Mouse (Mus musculus): ENCODE measurements at regions not wholly inside any gene's neighbourhood (a gene's known extent, or its start where the extent isn't known, plus 50 kb on each side); places are given as distances from the start of the nearest gene placed in this dataset.

GRCm38 (mm10) chr13:71108175-71108574 is 266.6 kb upstream of the Adamts16 start:
- no peaks in the 10 kb centered on the region for H3K27me3 ChIP-seq (ENCODE audit: insufficient read depth, low read length)
- ATAC-seq (ENCODE audit: extremely low read depth, insufficient number of reproducible peaks, low FRiP score, poor library complexity, severe bottlenecking): no peak
- H3K4me1 ChIP-seq (ENCODE audit: insufficient read depth, low read depth, low read length): no peaks in the 10 kb centered on the region
- no peak for DNase-seq (ENCODE audit: low spot score)
- no peaks in the 10 kb centered on the region for H3K36me3 ChIP-seq (replicated peaks)
- peaks cover 49% of the 10 kb centered on the region for H3K9me3 ChIP-seq (replicated peaks)
- TF ChIP-seq POLR2AphosphoS5 (IDR thresholded peaks at IDR 0.05; ENCODE audit: insufficient replicate concordance, low read depth, low read length) (no peak), CTCF (IDR thresholded peaks at IDR 0.05; ENCODE audit: low read depth, low read length) (no peak), GATA1 (IDR thresholded peaks at IDR 0.05; ENCODE audit: borderline replicate concordance, low read length) (no peak), TAL1 (conservative IDR thresholded peaks at IDR 0.05; ENCODE audit: low read depth, low read length) (no peak), GATA2 (IDR thresholded peaks at IDR 0.05; ENCODE audit: borderline replicate concordance, low read depth, low read length) (no peak)
- no peak overlapping the region for H3K4me3 ChIP-seq (ENCODE audit: low read depth, low read length)

DNA sequence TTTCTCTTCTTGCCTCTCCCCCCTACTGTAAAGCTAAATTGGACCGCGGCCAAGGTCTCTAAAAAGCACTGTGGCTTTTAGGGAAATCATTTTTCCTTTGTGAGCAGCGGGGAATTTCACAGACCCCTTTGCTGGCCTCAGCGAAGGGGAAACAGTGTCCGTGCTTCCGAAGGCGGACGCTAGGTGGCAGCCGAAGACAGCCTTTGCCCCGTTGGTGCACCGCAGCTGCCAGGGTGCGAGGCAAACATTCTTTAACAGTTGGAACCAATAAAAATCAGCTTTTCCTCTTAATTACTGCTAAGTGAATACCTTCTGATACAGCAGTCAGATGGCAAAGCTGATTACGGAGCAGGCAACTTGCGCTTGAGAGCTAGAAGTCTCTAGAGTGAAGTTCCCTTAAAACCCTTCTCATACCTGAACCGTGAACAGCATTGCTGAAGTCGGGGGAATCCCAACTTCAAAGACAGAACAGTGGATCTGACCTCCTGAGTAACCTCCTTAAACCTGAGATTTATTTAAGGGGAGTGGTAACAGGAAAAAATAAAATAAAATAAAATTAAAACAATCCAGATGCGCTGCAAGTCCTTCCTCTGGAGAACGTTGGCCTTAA is 263.7 kb upstream of the Adamts16 start:
- ATAC-seq (ENCODE audit: extremely low read depth, insufficient number of reproducible peaks, low FRiP score, poor library complexity, severe bottlenecking) (no peak), DNase-seq (ENCODE audit: low spot score) (no peak)
- Histone ChIP-seq H3K27me3 (ENCODE audit: insufficient read depth, low read length) (no peaks in the 10 kb centered on the region), H3K36me3 (replicated peaks) (no peaks in the 10 kb centered on the region), H3K4me3 (ENCODE audit: low read depth, low read length) (no peak overlapping the region), H3K9me3 (replicated peaks) (peaks cover 58% of the 10 kb centered on the region), H3K4me1 (ENCODE audit: insufficient read depth, low read depth, low read length) (no peaks in the 10 kb centered on the region)
- TF ChIP-seq CTCF (IDR thresholded peaks at IDR 0.05; ENCODE audit: low read depth, low read length) (no peak), GATA2 (IDR thresholded peaks at IDR 0.05; ENCODE audit: borderline replicate concordance, low read depth, low read length) (no peak), POLR2AphosphoS5 (IDR thresholded peaks at IDR 0.05; ENCODE audit: insufficient replicate concordance, low read depth, low read length) (no peak), TAL1 (conservative IDR thresholded peaks at IDR 0.05; ENCODE audit: low read depth, low read length) (no peak), GATA1 (IDR thresholded peaks at IDR 0.05; ENCODE audit: borderline replicate concordance, low read length) (no peak)

DNA sequence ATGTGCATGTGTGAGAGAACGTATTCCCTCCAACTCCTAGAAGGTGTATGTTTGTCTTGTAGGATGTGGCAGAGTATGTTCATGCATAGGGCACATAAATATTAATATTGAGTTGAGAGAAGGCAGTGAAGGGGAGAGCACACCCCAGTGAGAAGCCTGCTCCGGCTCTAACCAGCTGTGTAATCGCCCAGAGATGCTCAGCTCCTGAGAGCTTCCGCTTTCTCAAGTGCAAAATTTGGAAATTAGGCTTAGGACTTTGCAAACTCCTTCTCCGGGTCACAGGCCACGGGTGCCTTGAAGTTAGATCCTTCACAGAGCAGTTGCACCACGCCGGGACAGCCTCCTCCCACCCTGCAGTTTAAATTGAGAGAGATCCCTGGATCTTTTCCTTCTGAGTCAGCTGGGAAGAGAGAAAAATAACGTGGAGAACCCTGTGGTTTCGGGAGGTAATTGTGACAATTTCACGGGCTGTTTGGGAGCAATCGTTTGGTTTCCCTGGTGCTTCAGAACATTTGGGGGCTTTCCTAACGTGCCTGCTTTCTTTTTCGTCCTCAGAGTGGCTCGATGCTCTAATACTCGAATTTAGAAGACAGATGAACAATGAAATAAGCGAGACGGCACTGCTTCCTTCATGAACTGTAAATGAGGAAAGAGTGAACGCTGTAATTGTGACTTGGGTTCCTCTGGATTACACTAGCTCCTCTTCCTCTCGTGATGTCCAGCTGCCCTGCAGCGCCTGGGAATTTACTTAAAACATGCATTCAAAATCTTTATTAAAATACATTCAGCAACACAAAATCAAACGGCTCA is 263.0 kb upstream of the Adamts16 start:
- no peak for DNase-seq (ENCODE audit: low spot score)
- peaks cover 64% of the 10 kb centered on the region for H3K9me3 ChIP-seq (replicated peaks)
- H3K4me1 ChIP-seq (ENCODE audit: insufficient read depth, low read depth, low read length): no peaks in the 10 kb centered on the region
- no peak for ATAC-seq (ENCODE audit: extremely low read depth, insufficient number of reproducible peaks, low FRiP score, poor library complexity, severe bottlenecking)
- H3K36me3 ChIP-seq (replicated peaks): no peaks in the 10 kb centered on the region
- TF ChIP-seq TAL1 (conservative IDR thresholded peaks at IDR 0.05; ENCODE audit: low read depth, low read length) (no peak), GATA2 (IDR thresholded peaks at IDR 0.05; ENCODE audit: borderline replicate concordance, low read depth, low read length) (no peak), POLR2AphosphoS5 (IDR thresholded peaks at IDR 0.05; ENCODE audit: insufficient replicate concordance, low read depth, low read length) (no peak)
- no peaks in the 10 kb centered on the region for H3K27me3 ChIP-seq (ENCODE audit: insufficient read depth, low read length)
- no peak overlapping the region for H3K4me3 ChIP-seq (ENCODE audit: low read depth, low read length)

DNA sequence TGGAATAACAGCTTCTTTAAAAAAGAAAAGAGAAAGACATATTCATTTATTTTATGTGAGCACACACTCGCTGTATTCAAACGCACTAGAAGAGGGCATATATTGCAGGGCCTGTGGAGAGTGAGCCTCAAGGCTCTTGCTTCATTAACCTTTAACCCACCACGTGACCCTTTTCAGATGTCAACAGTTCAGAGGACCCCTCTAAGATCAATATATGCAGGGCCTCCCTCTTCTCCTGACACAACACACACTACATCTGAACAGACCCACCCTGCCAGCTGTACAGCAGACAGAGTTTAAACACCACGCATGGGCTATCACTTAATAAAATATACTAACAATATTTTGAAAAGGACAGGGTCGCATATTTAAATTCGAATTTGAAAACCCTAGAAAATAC is 242.7 kb upstream of the Adamts16 start:
- Histone ChIP-seq H3K36me3 (replicated peaks) (no peaks in the 10 kb centered on the region), H3K27me3 (ENCODE audit: insufficient read depth, low read length) (no peaks in the 10 kb centered on the region), H3K9me3 (replicated peaks) (peaks cover 18% of the 10 kb centered on the region), H3K4me1 (ENCODE audit: insufficient read depth, low read depth, low read length) (no peaks in the 10 kb centered on the region), H3K4me3 (ENCODE audit: low read depth, low read length) (no peak overlapping the region)
- DNase-seq (ENCODE audit: low spot score): no peak
- no peak for TF ChIP-seq CTCF (IDR thresholded peaks at IDR 0.05; ENCODE audit: low read depth, low read length)
- no peak for TF ChIP-seq POLR2AphosphoS5 (IDR thresholded peaks at IDR 0.05; ENCODE audit: insufficient replicate concordance, low read depth, low read length)
- no peak for TF ChIP-seq GATA2 (IDR thresholded peaks at IDR 0.05; ENCODE audit: borderline replicate concordance, low read depth, low read length)
- TF ChIP-seq GATA1 (IDR thresholded peaks at IDR 0.05; ENCODE audit: borderline replicate concordance, low read length): no peak
- TF ChIP-seq TAL1 (conservative IDR thresholded peaks at IDR 0.05; ENCODE audit: low read depth, low read length): no peak
- no peak for ATAC-seq (ENCODE audit: extremely low read depth, insufficient number of reproducible peaks, low FRiP score, poor library complexity, severe bottlenecking)

- DNase-seq (ENCODE audit: low spot score) (no peak), ATAC-seq (ENCODE audit: extremely low read depth, insufficient number of reproducible peaks, low FRiP score, poor library complexity, severe bottlenecking) (no peak)
- TF ChIP-seq POLR2AphosphoS5 (IDR thresholded peaks at IDR 0.05; ENCODE audit: insufficient replicate concordance, low read depth, low read length) (no peak), TAL1 (conservative IDR thresholded peaks at IDR 0.05; ENCODE audit: low read depth, low read length) (no peak)
- no peak overlapping the region for H3K4me3 ChIP-seq (ENCODE audit: low read depth, low read length)
- no peaks in the 10 kb centered on the region for H3K36me3 ChIP-seq (replicated peaks)
- peaks cover 41% of the 10 kb centered on the region for H3K9me3 ChIP-seq (replicated peaks)
- no peaks in the 10 kb centered on the region for H3K27me3 ChIP-seq (ENCODE audit: insufficient read depth, low read length)
- H3K4me1 ChIP-seq (ENCODE audit: insufficient read depth, low read depth, low read length): no peaks in the 10 kb centered on the region
Measured at GRCm38 (mm10) chr13:71075916-71076315, 234.3 kb upstream of the Adamts16 start.

DNA sequence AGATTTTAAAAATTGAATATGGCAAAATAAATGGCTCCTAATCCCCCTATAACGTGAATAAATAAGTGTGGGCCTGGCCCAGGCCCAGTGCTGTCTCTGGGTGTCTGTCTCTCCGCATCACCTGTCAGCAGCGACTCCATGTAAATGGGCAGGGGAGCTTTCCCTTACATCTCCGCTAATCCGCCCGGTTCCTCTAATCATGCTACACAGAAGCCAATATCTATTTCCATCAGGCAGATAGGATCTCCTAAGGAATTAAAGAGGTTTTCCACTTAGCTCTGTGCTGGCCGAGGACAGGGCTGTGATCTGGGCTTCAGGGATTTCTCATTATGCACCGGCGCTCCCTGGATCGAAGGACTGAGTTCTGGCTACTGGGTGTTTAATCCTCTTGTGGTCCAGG is 232.4 kb upstream of the Adamts16 start:
- no peaks in the 10 kb centered on the region for H3K4me1 ChIP-seq (ENCODE audit: insufficient read depth, low read depth, low read length)
- peaks cover 45% of the 10 kb centered on the region for H3K9me3 ChIP-seq (replicated peaks)
- DNase-seq (ENCODE audit: low spot score): no peak
- no peak for ATAC-seq (ENCODE audit: extremely low read depth, insufficient number of reproducible peaks, low FRiP score, poor library complexity, severe bottlenecking)
- H3K4me3 ChIP-seq (ENCODE audit: low read depth, low read length): no peak overlapping the region
- TF ChIP-seq GATA1 (IDR thresholded peaks at IDR 0.05; ENCODE audit: borderline replicate concordance, low read length) (no peak), GATA2 (IDR thresholded peaks at IDR 0.05; ENCODE audit: borderline replicate concordance, low read depth, low read length) (no peak), POLR2AphosphoS5 (IDR thresholded peaks at IDR 0.05; ENCODE audit: insufficient replicate concordance, low read depth, low read length) (no peak), CTCF (IDR thresholded peaks at IDR 0.05; ENCODE audit: low read depth, low read length) (no peak), TAL1 (conservative IDR thresholded peaks at IDR 0.05; ENCODE audit: low read depth, low read length) (no peak)
- no peaks in the 10 kb centered on the region for H3K36me3 ChIP-seq (replicated peaks)
- H3K27me3 ChIP-seq (ENCODE audit: insufficient read depth, low read length): no peaks in the 10 kb centered on the region

All from G1E (cell line).